In genomic region chr5:31528560-31528959, GRCm38 (mm10) we compare ENCODE assay signal across 12 mouse cellular contexts. TPM values are rescaled to one million over a fixed set of nuclear protein-coding genes. Genes with fewer than 3 reads are reported as not detected.
DNase-seq lines count a peak whose midpoint lies in the region; ATAC-seq and TF ChIP-seq lines count a peak whose summit lies in the region.
"Had no signal": no experiment of that assay in that cellular context is flagged by ENCODE, and none has a peak within 500 bp of the region (broad histone marks: within the 10 kb centered on the region; RNA-seq: fewer than 3 reads in every experiment).

No protein-coding gene starts in this region.

- no peak overlapping the region; the same call in 1 of the 2 replicates for H3K4me3 ChIP-seq in kidney, embryonic 15.5 days (replicated peaks)
- no peak overlapping the region for H3K4me3 ChIP-seq in kidney, embryonic 14.5 days (ENCODE audit: low read length)
- no peak overlapping the region for H3K4me3 ChIP-seq in midbrain, embryonic 14.5 days (replicated peaks; ENCODE audit: low read depth, low read length)
- H3K4me3 ChIP-seq in left cerebral cortex, adult 2 months = no peak overlapping the region

- H3K4me1 ChIP-seq in kidney, embryonic 15.5 days = peaks cover 21% of the 10 kb centered on the region
- peaks cover 16% of the 10 kb centered on the region for H3K4me1 ChIP-seq in kidney, embryonic 14.5 days (ENCODE audit: control insufficient read depth, insufficient read depth, low read length)
- peaks cover 22% of the 10 kb centered on the region for H3K4me1 ChIP-seq in midbrain, embryonic 14.5 days (ENCODE audit: control insufficient read depth, insufficient read depth, low read length)

- peaks cover 51% of the 10 kb centered on the region for H3K36me3 ChIP-seq in kidney, embryonic 15.5 days
- peaks cover 32% of the 10 kb centered on the region for H3K36me3 ChIP-seq in kidney, embryonic 14.5 days (ENCODE audit: control insufficient read depth, insufficient read depth, low read length)
- H3K36me3 ChIP-seq in midbrain, embryonic 14.5 days (ENCODE audit: control insufficient read depth, insufficient read depth, low read length) = peaks cover 42% of the 10 kb centered on the region

- intact Hi-C loops in left cerebral cortex, adult 2 months (cut with DNase I) = no loop called here

- no peak for TF ChIP-seq CTCF in left cerebral cortex, adult 2 months (IDR thresholded peaks at IDR 0.05)

- DNase-seq in CD4-positive helper T cell, adult 2 months (ENCODE audit: low read depth, low spot score) = peak; percentile 39
- peak; percentile 32 for DNase-seq in c-Kit-positive CD71-positive TER-119-positive erythroid progenitor cells, embryonic 14.5 days (ENCODE audit: low spot score)
- peak; percentile 2 for DNase-seq in midbrain, embryonic 14.5 days
- DNase-seq in gastrocnemius, postnatal 25 days = no peak
- DNase-seq in left cerebral cortex, adult 2 months (ENCODE audit: extremely low spot score in 1 of 2, low spot score in 2 of 2) = no peak
- DNase-seq: kidney, postnatal 4 days; lung, adult 18-20 months had no signal

- H3K27me3 ChIP-seq in kidney, embryonic 15.5 days = no peaks in the 10 kb centered on the region
- H3K27me3 ChIP-seq in kidney, embryonic 14.5 days (ENCODE audit: control insufficient read depth, insufficient read depth, low read length) = no peaks in the 10 kb centered on the region
- H3K27me3 ChIP-seq in midbrain, embryonic 14.5 days (ENCODE audit: control insufficient read depth, insufficient read depth, low read length) = no peaks in the 10 kb centered on the region

- 57% methylated on average over 2 of the region's 2 CpGs for WGBS in kidney, embryonic 15.5 days
- WGBS in kidney, embryonic 14.5 days = 59% methylated on average over 2 of the region's 2 CpGs
- 61% methylated on average over 2 of the region's 2 CpGs for WGBS in midbrain, embryonic 14.5 days

- H3K4me2 ChIP-seq in kidney, embryonic 15.5 days = peak overlapping the region; percentile 94; the same call in 1 of the 2 replicates
- no peak overlapping the region for H3K4me2 ChIP-seq in kidney, embryonic 14.5 days (replicated peaks; ENCODE audit: low read depth, low read length)
- no peak overlapping the region for H3K4me2 ChIP-seq in midbrain, embryonic 14.5 days (ENCODE audit: low read length)

- no peak for ATAC-seq in kidney, embryonic 15.5 days (replicated peaks; ENCODE audit: low FRiP score)
- ATAC-seq in kidney, embryonic 14.5 days (ENCODE audit: low FRiP score, low TSS enrichment) = no peak
- no peak for ATAC-seq in midbrain, embryonic 14.5 days (ENCODE audit: low FRiP score, low TSS enrichment)
- ATAC-seq in megakaryocyte, adult 5-6 weeks (ENCODE audit: poor library complexity, severe bottlenecking) = no peak

- H3K27ac ChIP-seq in kidney, embryonic 15.5 days = no peak overlapping the region
- H3K27ac ChIP-seq in kidney, embryonic 14.5 days (ENCODE audit: low read depth, low read length) = no peak overlapping the region
- H3K27ac ChIP-seq in midbrain, embryonic 14.5 days (replicated peaks; ENCODE audit: low read depth, low read length) = no peak overlapping the region
- H3K27ac ChIP-seq in left cerebral cortex, adult 2 months = no peak overlapping the region

- no peaks in the 10 kb centered on the region for H3K9me3 ChIP-seq in kidney, embryonic 15.5 days (replicated peaks)
- H3K9me3 ChIP-seq in kidney, embryonic 14.5 days (ENCODE audit: control insufficient read depth, low read length) = no peaks in the 10 kb centered on the region
- H3K9me3 ChIP-seq in midbrain, embryonic 14.5 days (ENCODE audit: control insufficient read depth, low read length) = no peaks in the 10 kb centered on the region

- H3K9ac ChIP-seq in kidney, embryonic 15.5 days = no peak overlapping the region
- H3K9ac ChIP-seq in kidney, embryonic 14.5 days (ENCODE audit: low read depth, low read length) = no peak overlapping the region
- H3K9ac ChIP-seq in midbrain, embryonic 14.5 days (replicated peaks; ENCODE audit: low read length) = no peak overlapping the region

RNA-seq across cellular contexts. Expression of gene Supt7l, which starts 1.0 kb away (rescaled TPM):
- polyA plus RNA-seq in kidney, embryonic 15.5 days (2015; fragmentation: Nextera tagmentation; extraction: Ambion mirVana) = 24.7 and 28.9 TPM in 2 replicates
- polyA plus RNA-seq in kidney, embryonic 14.5 days (2014; fragmentation: Nextera tagmentation; extraction: Ambion mirVana) = 18.5 and 23.8 TPM in 2 replicates
- 18.0 and 18.3 TPM in 2 replicates for polyA plus RNA-seq in midbrain, embryonic 14.5 days (2014; fragmentation: Nextera tagmentation; extraction: Ambion mirVana)
- 1 to 10 TPM; 8.0 to 9.4 TPM for total RNA-seq in gastrocnemius, postnatal 25 days (2021)
- total RNA-seq in left cerebral cortex, adult 2 months (2021) = 10 to 100 TPM; 16.3 to 18.4 TPM
- 11.2 and 14.0 TPM in 2 replicates for total RNA-seq in megakaryocyte, adult 5-6 weeks (2015)
- total RNA-seq in megakaryocyte, adult 5-6 weeks (2017) = 14.1 and 18.5 TPM in 2 replicates

RNA-seq across cellular contexts. Expression of gene Slc4a1ap, which starts 1.8 kb away (rescaled TPM):
- polyA plus RNA-seq in kidney, embryonic 15.5 days (2015; fragmentation: Nextera tagmentation; extraction: Ambion mirVana) = 36.7 and 38.9 TPM in 2 replicates
- polyA plus RNA-seq in kidney, embryonic 14.5 days (2014; fragmentation: Nextera tagmentation; extraction: Ambion mirVana) = 31.1 and 31.2 TPM in 2 replicates
- 28.6 and 28.9 TPM in 2 replicates for polyA plus RNA-seq in midbrain, embryonic 14.5 days (2014; fragmentation: Nextera tagmentation; extraction: Ambion mirVana)
- total RNA-seq in gastrocnemius, postnatal 25 days (2021) = 10 to 100 TPM; 17.4 to 18.6 TPM
- 10 to 100 TPM; 49.3 TPM for total RNA-seq in left cerebral cortex, adult 2 months (2021)
- 41.3 and 50.5 TPM in 2 replicates for total RNA-seq in megakaryocyte, adult 5-6 weeks (2015)
- 44.2 and 54.6 TPM in 2 replicates for total RNA-seq in megakaryocyte, adult 5-6 weeks (2017)

RNA-seq across cellular contexts. Expression of gene Gpn1, which starts 34.0 kb away (rescaled TPM):
- polyA plus RNA-seq in kidney, embryonic 15.5 days (2015; fragmentation: Nextera tagmentation; extraction: Ambion mirVana) = 70.5 and 72.3 TPM in 2 replicates
- polyA plus RNA-seq in kidney, embryonic 14.5 days (2014; fragmentation: Nextera tagmentation; extraction: Ambion mirVana) = 55.8 and 72.0 TPM in 2 replicates
- polyA plus RNA-seq in midbrain, embryonic 14.5 days (2014; fragmentation: Nextera tagmentation; extraction: Ambion mirVana) = 65.1 and 73.3 TPM in 2 replicates
- 10 to 100 TPM; 15.7 to 15.8 TPM for total RNA-seq in gastrocnemius, postnatal 25 days (2021)
- 10 to 100 TPM; 29.6 to 29.8 TPM for total RNA-seq in left cerebral cortex, adult 2 months (2021)
- total RNA-seq in megakaryocyte, adult 5-6 weeks (2015) = 7.7 and 11.0 TPM in 2 replicates
- 9.6 and 14.9 TPM in 2 replicates for total RNA-seq in megakaryocyte, adult 5-6 weeks (2017)

RNA-seq across cellular contexts. Expression of gene 4930548H24Rik, which starts 43.0 kb away (rescaled TPM):
- polyA plus RNA-seq in kidney, embryonic 15.5 days (2015; fragmentation: Nextera tagmentation; extraction: Ambion mirVana) = not detected in 2 replicates
- 0.08 and 0.09 TPM in 2 replicates for polyA plus RNA-seq in kidney, embryonic 14.5 days (2014; fragmentation: Nextera tagmentation; extraction: Ambion mirVana)
- polyA plus RNA-seq in midbrain, embryonic 14.5 days (2014; fragmentation: Nextera tagmentation; extraction: Ambion mirVana) = 0.13 TPM in 1 of 2 replicates, not detected in the other
- not detected for total RNA-seq in gastrocnemius, postnatal 25 days (2021)
- under 1 TPM in 1 of 2 experiments, not detected in 1; 0.27 TPM for total RNA-seq in left cerebral cortex, adult 2 months (2021)
- not detected in 2 replicates for total RNA-seq in megakaryocyte, adult 5-6 weeks (2015)
- total RNA-seq in megakaryocyte, adult 5-6 weeks (2017) = 0.12 and 0.44 TPM in 2 replicates
- polyA plus RNA-seq: heart, embryonic 11.5 days; stomach, embryonic 14.5 days had no signal

Comparison
In these comparisons a context has a peak if more than half of its experiments do, and no peak if none do; other contexts are left out.
1. DNase-seq: peak in CD4-positive helper T cell, adult 2 months (single experiment), c-Kit-positive CD71-positive TER-119-positive erythroid progenitor cells, embryonic 14.5 days (single experiment) and midbrain, embryonic 14.5 days (single experiment); none in gastrocnemius, postnatal 25 days (single experiment) and left cerebral cortex, adult 2 months (0 of 2).